Mouse (Mus musculus): ENCODE measurements around the gene Cap1. TPM values are rescaled to one million over a fixed set of nuclear protein-coding genes. Genes with fewer than 3 reads are reported as not detected.
A peak's percentile ranks its signal among the peaks of the same experiment; 100 is the strongest.

Gene Cap1
- total RNA-seq, 2 experiments from 2014 or later: 20.5 to 24.6 TPM

DNA sequence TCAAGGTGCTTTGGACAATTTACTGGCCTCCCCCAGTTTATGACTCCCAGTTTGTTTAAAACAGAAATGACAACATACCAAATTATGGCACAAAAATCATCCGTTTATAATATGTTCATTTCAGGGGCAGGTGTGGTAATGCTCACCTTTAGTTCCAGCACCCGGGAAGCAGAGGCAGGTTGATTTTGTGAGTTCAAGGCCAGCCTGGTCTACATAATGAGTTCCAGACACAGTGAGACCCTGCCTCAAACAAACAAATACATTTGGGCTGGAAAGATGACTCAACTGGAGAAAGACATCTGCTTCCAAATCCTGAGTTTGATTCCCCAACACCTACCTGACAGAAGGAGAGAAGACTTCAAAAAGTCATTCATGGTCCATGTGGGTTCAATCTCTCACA, 1.5 kb upstream of the Cap1 start:
- DNase-seq: no peak

DNA sequence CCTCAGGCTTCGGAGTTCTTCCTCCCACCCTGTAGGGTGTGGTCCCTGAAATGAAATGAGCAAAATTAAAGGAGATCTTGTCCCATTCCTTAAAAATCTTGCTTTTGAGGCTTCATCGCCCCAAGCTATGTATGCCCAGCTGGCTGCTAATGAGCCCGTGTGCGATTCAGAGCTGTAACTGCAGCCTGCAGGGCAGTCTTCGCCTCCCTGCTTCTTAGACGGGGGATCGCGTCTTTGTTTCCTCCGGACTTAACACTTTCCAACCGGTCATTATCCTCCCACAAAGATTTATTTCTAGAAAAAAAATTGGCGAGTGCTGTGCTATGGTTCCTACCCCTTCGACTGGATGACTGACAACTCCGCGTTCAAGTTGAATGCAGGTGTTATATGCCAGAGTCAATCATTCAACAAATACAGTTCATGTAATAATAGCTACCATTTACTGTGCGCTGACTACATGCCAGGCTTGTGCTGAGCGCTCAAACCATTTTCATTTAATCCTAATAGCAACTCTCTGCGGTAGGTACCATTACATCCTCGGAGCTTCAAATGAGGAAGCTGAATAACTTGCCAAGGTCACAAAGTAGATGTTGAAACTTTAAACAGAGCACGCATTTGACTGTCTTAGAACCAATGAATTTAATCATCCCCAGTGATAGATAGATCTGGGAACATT, 861 bp upstream of the Cap1 start:
- no peak for DNase-seq

DNA sequence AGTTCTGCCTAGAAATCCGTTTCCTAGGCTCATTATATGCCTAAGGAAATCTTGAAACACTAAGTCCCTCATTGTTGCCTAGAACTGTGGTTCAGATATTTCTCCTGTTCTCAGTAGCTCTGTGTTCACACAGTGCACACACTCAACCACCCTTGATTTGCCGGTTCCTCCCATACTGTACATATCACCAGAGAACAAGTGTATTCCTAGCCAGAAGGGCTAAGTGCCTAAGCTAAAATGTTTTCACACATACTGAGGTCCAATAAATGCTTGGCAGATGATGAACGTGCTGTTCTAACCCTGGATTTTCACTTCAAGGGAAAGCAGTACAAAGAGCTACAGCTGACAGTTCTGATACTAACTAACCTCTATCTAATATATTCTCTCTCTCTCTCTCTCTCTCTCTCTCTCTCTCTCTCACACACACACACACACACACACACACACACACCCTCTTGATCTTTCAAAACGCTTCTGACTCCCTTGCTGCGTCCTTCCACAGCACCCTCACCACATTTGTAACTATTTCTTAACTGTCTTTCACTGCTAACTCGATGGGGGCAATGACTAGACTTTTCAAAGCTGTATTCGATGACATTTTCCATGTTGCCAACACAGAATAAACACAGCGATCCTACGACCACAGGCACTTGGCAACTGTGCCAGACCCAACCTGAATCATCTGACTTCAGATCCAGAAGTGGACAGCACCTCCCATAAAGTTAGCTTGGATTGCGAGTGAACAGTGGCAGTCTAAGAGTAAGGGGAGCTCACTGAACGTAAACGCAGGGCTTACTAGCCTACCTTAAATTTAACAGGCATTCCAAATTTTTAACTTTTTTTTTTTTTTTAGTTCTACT, 1.1 kb downstream of the Cap1 start:
- DNase-seq: no peak

DNA sequence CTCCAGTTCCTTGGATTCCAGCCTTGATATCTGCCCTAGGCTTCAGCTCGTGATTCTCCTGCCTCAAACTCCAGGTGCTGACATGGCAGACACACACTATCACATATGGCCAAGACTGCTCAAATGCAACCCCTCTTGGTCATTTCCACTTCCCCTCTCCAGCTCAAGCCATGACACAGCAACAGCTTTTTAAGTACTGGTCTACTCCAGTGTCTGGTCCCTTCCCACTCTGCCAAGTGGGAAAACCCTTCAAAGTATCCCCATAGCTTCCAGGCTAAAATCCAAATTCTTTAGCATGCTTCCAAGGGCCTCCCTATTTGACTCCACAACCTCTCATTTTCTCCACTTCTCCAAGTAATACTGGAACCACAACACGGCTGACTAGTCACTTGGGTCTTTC, 1.8 kb downstream of the Cap1 start:
- no peak for DNase-seq

GRCm38 (mm10) chr4:122883294-122883693, 2.6 kb downstream of the Cap1 start:
- DNase-seq: no peak

- DNase-seq: no peak
Measured at GRCm38 (mm10) chr4:122882544-122882943, 3.3 kb downstream of the Cap1 start.

DNA sequence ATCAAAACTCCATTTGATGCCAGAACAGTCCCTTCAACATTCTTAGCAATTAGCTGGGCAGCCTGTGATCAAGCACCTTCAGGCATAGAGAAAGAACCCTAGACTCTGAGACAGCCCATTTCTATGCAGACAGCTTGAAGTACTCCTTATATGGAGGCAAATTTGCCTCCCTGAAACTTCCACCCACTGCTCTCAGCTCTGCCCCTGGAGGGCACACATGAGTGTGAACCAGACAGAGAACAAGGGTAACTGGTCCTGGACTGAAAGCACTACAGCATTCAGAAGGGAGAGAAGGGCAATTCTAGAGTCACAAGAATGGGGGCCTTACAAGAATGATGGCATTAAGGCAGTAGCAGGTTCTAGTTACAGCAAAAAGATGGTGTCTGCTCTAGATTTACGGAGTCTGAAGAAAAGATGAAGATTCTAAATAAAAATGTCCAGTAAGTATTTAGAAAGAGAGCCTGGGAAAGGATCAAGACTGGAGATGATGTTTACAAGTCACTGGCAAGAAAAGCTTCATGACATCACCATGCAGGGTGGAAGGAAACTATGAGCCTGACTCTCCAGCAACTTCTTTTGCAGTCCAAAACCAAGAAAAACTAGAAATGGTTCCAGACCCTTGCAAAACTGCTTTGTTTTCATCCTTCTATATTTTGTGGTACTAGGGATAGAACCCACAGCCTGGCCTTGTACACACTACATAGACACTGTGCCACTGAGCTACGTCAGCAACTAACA, 7.4 kb downstream of the Cap1 start:
- DNase-seq: no peak

- DNase-seq: no peak
Measured at GRCm38 (mm10) chr4:122873512-122873911, 12.3 kb downstream of the Cap1 start.

DNA sequence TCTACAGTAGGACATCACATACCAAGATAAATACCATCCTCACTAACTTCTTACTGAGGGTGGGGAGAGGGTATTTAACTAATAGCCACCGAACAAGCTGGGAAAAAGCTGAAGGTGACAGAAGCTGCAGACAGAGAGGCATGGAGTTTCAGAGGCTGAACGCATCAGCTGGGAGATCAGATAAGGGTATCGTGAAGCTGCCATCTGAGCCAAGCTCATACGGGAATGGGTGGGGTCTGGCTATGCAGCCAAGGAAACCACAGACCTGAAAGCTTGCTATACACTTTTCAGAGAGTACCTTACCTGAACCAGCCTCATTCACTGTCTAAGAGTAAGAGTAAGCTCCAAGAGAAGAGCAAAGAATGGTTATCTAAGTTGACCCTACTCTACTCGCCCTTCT, 12.9 kb downstream of the Cap1 start:
- DNase-seq: no peak

GRCm38 (mm10) chr4:122871989-122872388, 13.9 kb downstream of the Cap1 start:
- DNase-seq: no peak

DNA sequence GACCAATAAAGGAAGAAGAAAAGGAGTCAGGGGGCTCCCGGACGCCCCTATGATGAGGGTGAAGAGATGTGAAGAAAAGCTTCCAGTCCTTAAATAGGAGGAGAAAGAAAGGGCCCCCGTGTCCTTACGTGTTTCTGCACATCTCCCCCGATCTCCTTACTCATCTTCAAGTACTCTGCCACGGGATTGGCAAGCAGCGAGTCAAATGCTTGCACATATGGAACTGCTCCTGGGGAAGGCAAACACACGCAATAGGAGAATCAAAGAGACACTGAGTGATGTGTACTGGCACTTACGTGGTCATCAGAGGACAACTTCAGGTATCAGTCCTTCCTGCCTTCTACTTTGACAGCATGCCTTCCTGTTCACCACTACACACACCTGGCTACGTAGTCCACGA, 14.6 kb downstream of the Cap1 start:
- DNase-seq: no peak

DNA sequence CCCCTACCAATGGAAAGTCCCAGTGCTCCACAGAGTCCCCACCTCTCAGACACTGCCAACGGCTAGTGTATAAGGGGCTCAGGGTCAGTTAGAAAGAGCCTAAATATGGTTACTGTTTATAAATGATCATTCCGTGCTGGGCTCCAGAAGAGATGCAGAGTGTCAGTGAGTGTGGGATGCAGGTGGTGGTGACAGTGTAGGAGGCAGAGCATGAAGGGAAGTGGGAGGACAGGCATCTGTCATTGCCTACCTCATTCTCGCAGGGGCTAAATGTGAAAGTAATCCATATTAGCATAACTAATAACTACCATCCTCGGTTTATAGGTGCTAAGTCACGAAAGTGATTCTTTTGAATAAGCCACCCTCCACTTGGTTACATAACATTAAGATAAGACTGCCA, 15.1 kb downstream of the Cap1 start:
- no peak for DNase-seq

- no peak for DNase-seq
Measured at GRCm38 (mm10) chr4:122870027-122870426, 15.8 kb downstream of the Cap1 start.

DNA sequence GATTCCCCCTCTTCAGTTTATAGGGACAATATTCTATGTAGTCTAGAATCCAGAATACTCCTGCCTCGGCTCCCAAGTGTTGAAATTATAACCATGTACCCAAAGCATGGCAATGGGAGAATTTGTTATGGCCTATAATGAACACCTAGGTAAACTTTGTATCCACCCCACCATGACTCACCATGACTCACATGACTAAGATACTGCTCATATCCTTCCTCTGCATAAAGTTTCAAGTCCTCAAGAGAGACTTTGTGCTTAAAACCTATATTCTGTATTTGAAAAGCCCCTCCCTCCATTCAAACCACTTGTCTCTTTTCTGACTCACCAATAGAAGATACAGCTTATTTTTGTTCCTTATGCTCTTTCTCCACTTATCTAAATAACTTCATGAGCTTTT, 17.8 kb downstream of the Cap1 start:
- DNase-seq: no peak

- DNase-seq: no peak
Measured at GRCm38 (mm10) chr4:122861836-122862235, 24.0 kb downstream of the Cap1 start.

GRCm38 (mm10) chr4:122859096-122859674, 26.7 kb downstream of the Cap1 start:
- DNase-seq: no peak

DNA sequence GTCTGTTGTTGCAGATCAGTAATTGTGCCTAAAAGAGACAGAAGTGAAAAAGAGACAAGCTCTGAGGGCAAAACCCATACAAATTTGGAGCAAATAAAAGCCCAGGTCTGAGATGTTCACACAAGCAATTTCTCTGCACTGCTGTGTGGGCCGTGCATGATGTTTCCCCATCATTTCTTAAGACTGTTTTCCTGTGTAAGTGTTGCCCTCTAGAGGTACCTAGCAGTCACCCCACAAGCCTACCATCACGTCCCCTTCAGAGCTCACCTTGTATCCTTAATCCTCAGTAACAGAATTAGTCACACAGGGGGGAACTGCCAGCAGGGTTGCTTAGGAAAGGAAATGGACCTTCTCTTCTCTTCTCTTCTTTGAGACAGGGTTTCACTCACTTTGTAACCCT, 27.9 kb downstream of the Cap1 start:
- DNase-seq: no peak

DNA sequence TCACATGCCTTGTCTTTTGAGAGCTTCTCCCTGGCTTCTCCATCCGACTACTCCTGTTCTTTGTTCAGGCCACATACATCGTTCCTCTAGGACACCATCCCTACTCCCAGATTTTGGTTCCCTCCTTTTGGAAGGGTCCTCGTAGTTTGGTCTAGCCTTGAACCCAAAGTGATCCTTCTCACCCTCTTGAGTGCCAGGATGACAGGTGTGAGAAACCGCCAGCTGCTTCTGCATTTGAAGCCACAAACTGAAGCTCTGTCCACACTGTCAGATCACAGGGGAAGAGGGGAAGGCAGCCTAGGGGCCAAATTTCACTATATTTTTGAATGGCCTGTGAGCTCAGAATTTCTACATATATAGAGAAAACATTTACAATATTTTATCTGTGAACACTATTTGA, 31.1 kb downstream of the Cap1 start:
- no peak for DNase-seq

DNA sequence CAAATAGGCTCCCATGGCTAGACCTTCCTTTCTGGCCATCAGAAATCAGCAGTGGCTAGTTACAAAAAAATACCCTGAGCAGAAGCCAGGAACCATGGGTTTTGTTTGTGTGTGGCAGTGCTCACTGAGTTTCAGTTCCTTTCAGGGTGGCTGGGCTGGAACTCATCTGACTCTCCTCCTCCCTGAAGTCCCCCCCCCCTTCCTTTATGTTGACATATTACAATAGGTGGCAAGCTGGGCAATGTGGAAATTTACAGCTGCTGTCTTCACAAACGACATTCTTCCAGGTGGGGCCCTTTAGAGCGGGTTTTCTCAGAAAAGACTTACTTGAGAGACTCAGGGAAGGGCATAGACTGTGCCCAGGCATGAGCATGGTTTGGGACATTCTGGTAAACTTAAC, 32.2 kb downstream of the Cap1 start:
- no peak for DNase-seq

DNA sequence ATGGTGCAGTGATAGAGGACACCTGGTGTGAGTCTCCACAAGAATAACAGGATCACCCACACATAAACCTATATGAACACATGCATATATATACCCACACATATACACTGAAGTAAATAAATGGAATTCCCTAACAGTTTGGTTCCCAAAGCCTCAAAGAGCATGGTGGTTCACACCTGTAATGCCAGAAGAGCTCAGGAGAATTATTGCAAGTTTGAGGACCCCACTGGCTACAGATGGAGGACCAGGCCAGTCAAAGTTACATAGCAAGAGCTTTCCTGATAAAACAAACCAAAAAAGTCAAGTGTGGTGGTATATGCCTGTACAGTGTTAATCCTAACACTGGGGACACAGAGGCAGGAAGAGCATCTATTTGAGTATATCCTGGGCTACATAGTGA, 34.3 kb downstream of the Cap1 start:
- DNase-seq: no peak

DNA sequence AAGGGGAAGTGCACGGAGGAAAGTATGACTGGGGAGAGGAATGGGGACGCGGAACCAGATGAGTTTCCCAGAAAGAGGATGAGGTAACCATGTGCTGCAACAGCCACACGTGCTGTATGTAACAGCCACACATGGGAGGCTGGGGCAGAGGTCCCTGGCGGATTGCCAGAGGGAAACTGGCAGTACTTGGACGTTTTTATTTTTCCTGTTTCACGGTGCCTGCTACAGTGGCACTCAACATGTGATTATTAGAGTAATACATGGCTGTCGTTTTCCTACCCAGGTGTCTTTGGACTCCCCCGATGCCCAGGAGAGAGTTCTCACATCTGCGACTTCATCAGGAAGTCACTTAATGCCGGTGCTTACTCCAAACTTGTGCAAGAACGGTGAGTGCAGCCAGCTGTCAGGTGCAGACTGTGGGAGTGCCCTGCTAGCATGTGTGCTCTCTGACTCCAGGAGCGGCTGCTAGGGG, 37.7 kb downstream of the Cap1 start:
- DNase-seq: peak; percentile 19

- no peak for DNase-seq
Measured at GRCm38 (mm10) chr4:122838416-122838815, 47.4 kb downstream of the Cap1 start.

- DNase-seq: no peak
Measured at GRCm38 (mm10) chr4:122837994-122838393, 47.9 kb downstream of the Cap1 start.
